Mouse (Mus musculus): ENCODE data around the gene Rbfox1. TPM values are rescaled to one million over a fixed set of nuclear protein-coding genes. Genes with fewer than 3 reads are reported as not detected.

The Rbfox1 gene
- polyA plus RNA-seq, 1 experiment from 2014 or later: 7.5 TPM

DNA sequence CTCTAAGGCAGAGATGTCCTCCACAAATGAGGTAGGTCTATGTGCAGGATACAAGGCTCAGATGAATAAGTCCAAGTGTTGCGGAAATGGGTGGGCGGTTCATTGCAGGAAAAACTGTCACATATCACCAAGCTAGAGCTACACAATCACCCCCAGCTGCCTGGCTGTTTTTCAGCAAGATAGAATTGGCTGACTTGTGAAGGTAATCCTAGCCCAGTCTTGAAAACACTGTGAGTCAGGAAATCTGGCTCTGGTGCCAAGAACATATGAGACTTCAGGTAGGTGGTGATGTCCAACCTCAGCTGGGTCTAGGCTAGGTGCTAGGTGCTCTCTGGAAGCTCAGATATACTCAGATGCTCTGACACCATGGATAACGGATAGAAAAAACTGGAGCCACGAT is 1372.2 kb downstream of the Rbfox1 start:
- Histone ChIP-seq H3K4me1 (ENCODE audit: control insufficient read depth, insufficient read depth, low read length) (no peaks in the 10 kb centered on the region), H3K9ac (ENCODE audit: low read depth, low read length) (no peak overlapping the region)
- 91% methylated on average over 4 of the region's 4 CpGs for WGBS

DNA sequence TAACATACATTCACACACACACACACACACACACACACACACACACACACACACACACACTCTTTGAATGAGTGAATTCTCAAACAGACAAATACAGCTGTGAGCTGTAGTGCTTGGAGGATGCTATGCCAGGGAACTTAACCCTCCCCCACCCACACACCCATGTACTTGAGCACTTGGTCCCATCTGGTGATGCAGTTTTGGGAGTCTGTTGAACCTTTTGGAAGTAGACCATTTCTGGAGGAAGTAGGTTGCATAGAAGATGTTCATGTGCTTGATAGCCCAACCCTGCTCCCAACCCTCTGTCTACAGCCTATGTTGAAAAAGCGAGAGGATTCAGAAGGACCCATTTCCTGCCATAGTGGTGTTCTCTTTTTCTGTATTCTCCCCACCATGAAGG is 1378.1 kb downstream of the Rbfox1 start:
- no peak for ATAC-seq (ENCODE audit: low FRiP score, low TSS enrichment)
- Histone ChIP-seq H3K27me3 (ENCODE audit: control insufficient read depth, insufficient read depth, low read length) (no peaks in the 10 kb centered on the region), H3K27ac (ENCODE audit: low read depth, low read length) (no peak overlapping the region), H3K4me1 (ENCODE audit: control insufficient read depth, insufficient read depth, low read length) (no peaks in the 10 kb centered on the region), H3K9ac (ENCODE audit: low read depth, low read length) (no peak overlapping the region), H3K36me3 (ENCODE audit: control insufficient read depth, insufficient read depth, low read length) (no peaks in the 10 kb centered on the region), H3K4me2 (replicated peaks; ENCODE audit: low read depth, low read length) (no peak overlapping the region), H3K4me3 (ENCODE audit: low read length) (no peak overlapping the region), H3K9me3 (ENCODE audit: control insufficient read depth, low read length) (no peaks in the 10 kb centered on the region)
- 100% methylated on average over 1 of the region's 1 CpGs for WGBS

More for the DNA sequence above, 1372.2 kb downstream of the Rbfox1 start:
- Histone ChIP-seq H3K27me3 (ENCODE audit: control insufficient read depth, insufficient read depth, low read length) (no peaks in the 10 kb centered on the region), H3K27ac (ENCODE audit: low read depth, low read length) (no peak overlapping the region), H3K4me3 (ENCODE audit: low read length) (no peak overlapping the region), H3K4me2 (replicated peaks; ENCODE audit: low read depth, low read length) (no peak overlapping the region), H3K9me3 (ENCODE audit: control insufficient read depth, low read length) (no peaks in the 10 kb centered on the region), H3K36me3 (ENCODE audit: control insufficient read depth, insufficient read depth, low read length) (no peaks in the 10 kb centered on the region)
- ATAC-seq (ENCODE audit: low FRiP score, low TSS enrichment): no peak

- no peaks in the 10 kb centered on the region for H3K27me3 ChIP-seq (ENCODE audit: control insufficient read depth, insufficient read depth, low read length)
- H3K9ac ChIP-seq (ENCODE audit: low read depth, low read length): no peak overlapping the region
- H3K4me3 ChIP-seq (ENCODE audit: low read length): no peak overlapping the region
- H3K4me2 ChIP-seq (replicated peaks; ENCODE audit: low read depth, low read length): no peak overlapping the region
- no peaks in the 10 kb centered on the region for H3K4me1 ChIP-seq (ENCODE audit: control insufficient read depth, insufficient read depth, low read length)
- no peaks in the 10 kb centered on the region for H3K9me3 ChIP-seq (ENCODE audit: control insufficient read depth, low read length)
- no peak overlapping the region for H3K27ac ChIP-seq (ENCODE audit: low read depth, low read length)
- no peaks in the 10 kb centered on the region for H3K36me3 ChIP-seq (ENCODE audit: control insufficient read depth, insufficient read depth, low read length)
- no peak for ATAC-seq (ENCODE audit: low FRiP score, low TSS enrichment)
Observed at GRCm38 (mm10) chr16:7265715-7266114, 1380.6 kb downstream of the Rbfox1 start.

- no peak for ATAC-seq (ENCODE audit: low FRiP score, low TSS enrichment)
- 97% methylated on average over 5 of the region's 5 CpGs for WGBS
- H3K4me3 ChIP-seq (ENCODE audit: low read length): no peak overlapping the region
- no peaks in the 10 kb centered on the region for H3K9me3 ChIP-seq (ENCODE audit: control insufficient read depth, low read length)
- no peak overlapping the region for H3K27ac ChIP-seq (ENCODE audit: low read depth, low read length)
- H3K4me1 ChIP-seq (ENCODE audit: control insufficient read depth, insufficient read depth, low read length): no peaks in the 10 kb centered on the region
- no peaks in the 10 kb centered on the region for H3K27me3 ChIP-seq (ENCODE audit: control insufficient read depth, insufficient read depth, low read length)
- H3K9ac ChIP-seq (ENCODE audit: low read depth, low read length): no peak overlapping the region
- no peak overlapping the region for H3K4me2 ChIP-seq (replicated peaks; ENCODE audit: low read depth, low read length)
- no peaks in the 10 kb centered on the region for H3K36me3 ChIP-seq (ENCODE audit: control insufficient read depth, insufficient read depth, low read length)
Observed at GRCm38 (mm10) chr16:7275501-7275900, 1390.3 kb downstream of the Rbfox1 start.

DNA sequence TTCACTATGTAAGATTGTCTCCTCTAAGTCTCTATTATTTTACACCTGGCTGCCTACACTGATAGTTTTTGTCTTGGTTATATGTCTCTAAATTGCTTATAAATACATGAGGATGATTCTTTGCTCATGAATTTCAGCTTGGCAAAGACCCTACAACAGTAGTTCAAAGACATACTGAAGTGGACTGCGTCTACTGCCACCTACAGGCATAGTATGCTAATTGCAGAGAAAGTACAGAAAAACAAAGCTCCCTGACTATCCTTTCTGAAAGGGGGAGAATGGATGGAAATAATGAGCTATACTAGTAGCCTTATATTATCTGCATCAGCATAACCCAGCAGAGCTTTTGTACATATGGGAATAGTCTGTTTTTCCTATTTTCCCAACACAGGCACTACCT is 1390.7 kb downstream of the Rbfox1 start:
- H3K9me3 ChIP-seq (ENCODE audit: control insufficient read depth, low read length): no peaks in the 10 kb centered on the region
- H3K36me3 ChIP-seq (ENCODE audit: control insufficient read depth, insufficient read depth, low read length): no peaks in the 10 kb centered on the region
- no peak overlapping the region for H3K4me3 ChIP-seq (ENCODE audit: low read length)
- H3K27ac ChIP-seq (ENCODE audit: low read depth, low read length): no peak overlapping the region
- ATAC-seq (ENCODE audit: low FRiP score, low TSS enrichment): no peak
- 36% methylated on average over 1 of the region's 1 CpGs for WGBS
- H3K9ac ChIP-seq (ENCODE audit: low read depth, low read length): no peak overlapping the region
- H3K4me1 ChIP-seq (ENCODE audit: control insufficient read depth, insufficient read depth, low read length): no peaks in the 10 kb centered on the region
- H3K27me3 ChIP-seq (ENCODE audit: control insufficient read depth, insufficient read depth, low read length): no peaks in the 10 kb centered on the region
- H3K4me2 ChIP-seq (replicated peaks; ENCODE audit: low read depth, low read length): no peak overlapping the region

DNA sequence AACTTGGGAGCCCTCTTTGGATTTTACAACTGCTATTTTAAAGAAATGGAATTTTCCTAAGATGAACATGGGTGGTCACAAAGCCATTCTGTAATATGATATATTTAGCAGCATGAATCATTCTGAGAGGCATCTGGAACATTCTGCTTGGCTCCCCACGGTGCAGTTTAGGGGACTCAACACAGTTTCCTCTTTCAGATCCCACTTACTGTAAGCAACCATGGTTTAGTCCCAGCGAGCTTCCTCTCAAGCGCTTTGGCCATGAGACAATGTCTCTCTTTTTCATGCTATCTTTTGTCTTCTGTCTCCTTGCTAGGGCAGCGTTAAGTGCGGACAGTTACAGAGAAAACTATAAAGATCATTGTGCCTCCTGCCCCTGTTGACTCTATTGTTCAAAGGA is 1394.4 kb downstream of the Rbfox1 start:
- Histone ChIP-seq H3K4me1 (ENCODE audit: control insufficient read depth, insufficient read depth, low read length) (no peaks in the 10 kb centered on the region), H3K27me3 (ENCODE audit: control insufficient read depth, insufficient read depth, low read length) (no peaks in the 10 kb centered on the region), H3K4me2 (replicated peaks; ENCODE audit: low read depth, low read length) (no peak overlapping the region), H3K9me3 (ENCODE audit: control insufficient read depth, low read length) (no peaks in the 10 kb centered on the region), H3K9ac (ENCODE audit: low read depth, low read length) (no peak overlapping the region), H3K36me3 (ENCODE audit: control insufficient read depth, insufficient read depth, low read length) (no peaks in the 10 kb centered on the region), H3K27ac (ENCODE audit: low read depth, low read length) (no peak overlapping the region), H3K4me3 (ENCODE audit: low read length) (no peak overlapping the region)
- WGBS: 80% methylated on average over 5 of the region's 5 CpGs
- ATAC-seq (ENCODE audit: low FRiP score, low TSS enrichment): no peak

GRCm38 (mm10) chr16:7282257-7282656 is 1397.1 kb downstream of the Rbfox1 start:
- no peak overlapping the region for H3K4me3 ChIP-seq (ENCODE audit: low read length)
- WGBS: 91% methylated on average over 7 of the region's 7 CpGs

DNA sequence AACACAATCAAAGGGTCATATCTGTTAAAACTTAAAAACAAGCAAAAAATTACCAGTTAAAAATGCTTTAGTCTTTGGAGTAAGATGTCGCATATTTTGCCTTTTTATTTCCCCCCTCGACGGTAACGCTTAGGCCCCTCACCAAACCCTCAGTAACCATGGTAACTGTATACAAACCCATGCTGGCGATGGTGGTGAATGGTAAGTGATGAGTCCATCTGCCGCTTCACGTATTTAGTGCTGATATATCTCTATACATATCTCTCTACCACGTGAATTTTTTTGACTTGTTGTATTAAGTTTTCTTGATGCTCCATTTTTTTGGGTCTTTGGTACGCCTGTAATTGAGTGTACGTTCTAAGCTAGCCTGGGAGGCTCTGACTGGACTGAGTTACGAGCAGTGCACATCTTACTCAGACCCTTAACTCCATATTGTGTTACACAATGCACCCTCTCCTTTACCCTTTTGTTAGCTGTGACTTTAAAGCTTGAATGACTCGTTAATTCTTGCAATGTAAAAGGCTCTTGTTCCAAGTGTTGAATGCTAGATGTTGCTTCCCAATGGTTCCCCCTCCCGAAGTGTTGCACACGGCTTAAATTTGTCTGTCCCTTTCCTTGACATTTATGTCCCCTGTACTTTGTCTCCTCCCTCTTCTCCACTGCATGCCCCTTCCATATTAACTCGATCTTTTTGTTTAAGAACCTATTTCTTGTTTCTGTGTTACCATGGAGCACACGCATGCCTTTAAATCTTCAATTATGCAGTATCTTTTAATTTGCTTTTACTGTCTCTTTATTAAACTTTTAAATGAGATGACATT is 1408.0 kb downstream of the Rbfox1 start:
- Histone ChIP-seq H3K4me2 (replicated peaks; ENCODE audit: low read depth, low read length) (no peak overlapping the region), H3K4me1 (ENCODE audit: control insufficient read depth, insufficient read depth, low read length) (no peaks in the 10 kb centered on the region), H3K36me3 (ENCODE audit: control insufficient read depth, insufficient read depth, low read length) (no peaks in the 10 kb centered on the region), H3K9me3 (ENCODE audit: control insufficient read depth, low read length) (no peaks in the 10 kb centered on the region), H3K9ac (ENCODE audit: low read depth, low read length) (no peak overlapping the region), H3K27me3 (ENCODE audit: control insufficient read depth, insufficient read depth, low read length) (no peaks in the 10 kb centered on the region), H3K4me3 (ENCODE audit: low read length) (no peak overlapping the region), H3K27ac (ENCODE audit: low read depth, low read length) (no peak overlapping the region)
- WGBS: 71% methylated on average over 16 of the region's 16 CpGs
- no peak for ATAC-seq (ENCODE audit: low FRiP score, low TSS enrichment)

More at GRCm38 (mm10) chr16:7282257-7282656, 1397.1 kb downstream of the Rbfox1 start:
- H3K27ac ChIP-seq (ENCODE audit: low read depth, low read length): no peak overlapping the region
- H3K4me2 ChIP-seq (replicated peaks; ENCODE audit: low read depth, low read length): no peak overlapping the region
- H3K36me3 ChIP-seq (ENCODE audit: control insufficient read depth, insufficient read depth, low read length): no peaks in the 10 kb centered on the region
- no peaks in the 10 kb centered on the region for H3K27me3 ChIP-seq (ENCODE audit: control insufficient read depth, insufficient read depth, low read length)
- no peak for ATAC-seq (ENCODE audit: low FRiP score, low TSS enrichment)
- H3K4me1 ChIP-seq (ENCODE audit: control insufficient read depth, insufficient read depth, low read length): no peaks in the 10 kb centered on the region
- H3K9me3 ChIP-seq (ENCODE audit: control insufficient read depth, low read length): no peaks in the 10 kb centered on the region
- H3K9ac ChIP-seq (ENCODE audit: low read depth, low read length): no peak overlapping the region

- no peak for ATAC-seq (ENCODE audit: low FRiP score, low TSS enrichment)
- Histone ChIP-seq H3K27me3 (ENCODE audit: control insufficient read depth, insufficient read depth, low read length) (no peaks in the 10 kb centered on the region), H3K36me3 (ENCODE audit: control insufficient read depth, insufficient read depth, low read length) (no peaks in the 10 kb centered on the region), H3K9me3 (ENCODE audit: control insufficient read depth, low read length) (no peaks in the 10 kb centered on the region), H3K4me2 (replicated peaks; ENCODE audit: low read depth, low read length) (no peak overlapping the region), H3K4me1 (ENCODE audit: control insufficient read depth, insufficient read depth, low read length) (no peaks in the 10 kb centered on the region), H3K27ac (ENCODE audit: low read depth, low read length) (no peak overlapping the region), H3K4me3 (ENCODE audit: low read length) (no peak overlapping the region), H3K9ac (ENCODE audit: low read depth, low read length) (no peak overlapping the region)
- 80% methylated on average over 3 of the region's 3 CpGs for WGBS
Observed at GRCm38 (mm10) chr16:7302416-7302815, 1417.3 kb downstream of the Rbfox1 start.

All from kidney, embryonic 14.5 days (tissue).